Mouse (Mus musculus) frontal cortex, postnatal 10 days (tissue): ENCODE measurements at regions not wholly inside any gene's neighbourhood (a gene's known extent, or its start where the extent isn't known, plus 50 kb on each side); places are given as distances from the start of the nearest gene placed in this dataset.

Experiments used
- DNase-seq, 2 experiments: peaks; one replicate each; pipeline ENCODE4 v3.0.0; 2022; ENCODE audit warnings: low spot score in 2 of 2, mixed read lengths in 1 of 2

DNA sequence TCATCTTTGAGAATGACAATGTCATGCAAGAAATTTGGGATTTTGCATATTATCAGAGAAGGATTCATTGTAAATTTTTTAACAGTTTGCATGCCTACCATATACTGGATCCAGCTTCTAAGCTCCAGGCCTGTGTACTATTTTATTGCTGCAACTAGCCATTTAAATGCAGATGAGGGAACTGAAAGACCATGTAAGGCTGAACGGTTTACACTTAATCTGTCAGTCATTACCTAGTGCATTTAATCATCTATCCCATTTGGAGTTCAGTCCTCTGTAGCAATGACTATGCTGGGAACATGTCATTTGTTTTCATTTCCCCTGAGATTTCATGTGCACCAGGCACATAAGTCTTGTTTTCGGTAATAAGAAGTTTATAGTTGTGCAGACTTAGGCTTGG, 631.8 kb upstream of the Gm21961 start:
- no peak for DNase-seq

DNA sequence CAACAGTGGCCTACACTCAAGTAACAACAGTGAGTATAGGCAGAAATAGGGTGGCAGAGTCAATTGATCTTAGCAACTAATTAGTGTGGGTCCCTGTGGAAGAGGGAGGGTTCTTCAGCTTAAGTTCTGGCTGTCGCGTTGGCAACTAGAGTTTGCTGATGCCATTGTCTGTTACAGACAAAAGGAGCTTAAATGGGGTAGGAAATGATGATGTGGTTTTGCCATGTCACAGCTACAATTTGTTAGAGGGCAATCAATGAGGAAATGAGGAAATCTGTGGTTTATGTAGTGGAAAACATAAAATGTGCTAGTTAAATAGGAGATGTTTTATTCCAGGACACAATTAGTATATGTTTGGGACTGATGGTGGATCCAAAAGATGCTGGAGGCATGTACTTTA, 624.8 kb upstream of the Gm21961 start:
- no peak for DNase-seq

DNA sequence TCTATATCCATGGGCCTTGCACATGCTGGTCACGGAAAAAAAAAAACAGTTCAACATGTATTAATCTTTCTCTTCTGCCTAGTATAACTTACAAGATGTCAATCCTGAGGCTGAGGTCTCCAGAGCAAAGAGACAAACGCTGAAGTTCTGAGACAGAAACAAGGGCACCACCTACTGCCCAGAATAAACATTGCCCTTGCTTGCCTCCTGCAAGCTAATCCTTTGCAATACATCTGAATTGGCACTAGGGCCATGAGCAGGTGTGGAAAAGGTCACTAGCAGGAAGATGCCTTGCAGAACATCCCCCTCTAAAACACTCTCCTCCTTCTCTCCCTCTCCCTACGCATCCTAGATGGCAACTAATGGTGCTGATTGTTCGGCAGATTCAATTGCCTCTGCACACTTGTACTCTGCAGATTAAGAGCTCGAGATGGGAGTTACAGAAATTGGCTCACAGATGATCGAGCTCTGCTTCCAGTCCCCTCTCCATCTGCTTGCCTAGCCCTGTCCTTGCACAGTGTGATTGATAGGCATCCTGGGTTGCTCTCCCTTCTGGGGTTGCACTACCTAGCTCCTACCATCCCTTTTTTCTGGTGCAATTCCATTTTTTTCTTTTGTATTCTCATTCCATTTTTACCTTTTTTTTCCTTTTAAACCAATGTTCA, 622.9 kb upstream of the Gm21961 start:
- peak; percentile 23 to 59 for DNase-seq

DNA sequence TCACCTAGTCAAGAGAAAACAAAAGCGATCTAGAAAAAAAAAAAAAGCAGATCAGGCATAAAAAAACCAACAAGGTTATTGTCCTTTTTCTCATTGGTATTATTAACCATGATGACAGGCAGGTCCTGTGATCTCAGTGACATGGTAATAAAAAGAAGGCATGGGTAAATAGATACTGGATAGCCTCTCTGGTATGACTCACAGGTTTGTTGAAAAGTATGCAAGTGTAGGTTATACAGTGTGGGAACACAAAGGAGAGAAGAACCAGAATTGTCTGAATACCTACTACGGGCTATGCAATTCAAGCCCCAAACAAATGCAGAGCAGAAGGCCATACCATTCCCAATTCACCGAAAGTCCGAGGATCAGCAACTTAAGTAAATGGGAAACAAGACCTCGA, 617.7 kb upstream of the Gm21961 start:
- DNase-seq = no peak

DNA sequence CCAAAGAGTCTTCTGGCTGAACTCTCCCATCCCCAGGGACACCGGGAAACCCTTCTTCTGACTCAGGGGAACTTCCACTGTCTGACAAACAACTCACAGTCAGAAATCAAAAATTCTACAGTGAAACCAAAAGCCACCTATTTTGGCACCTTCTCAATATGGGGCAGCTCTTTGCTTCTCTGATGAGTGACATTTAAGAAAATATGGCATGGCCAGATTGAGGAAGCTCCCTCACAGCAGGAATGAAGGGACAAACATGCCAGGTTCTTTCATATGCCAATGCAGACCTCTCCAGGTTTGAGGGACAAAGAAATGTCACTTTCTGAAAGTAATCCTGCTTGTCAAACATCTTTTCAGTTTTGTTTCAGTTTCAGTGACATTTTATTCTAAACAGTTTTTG, 615.8 kb upstream of the Gm21961 start:
- DNase-seq = no peak

DNA sequence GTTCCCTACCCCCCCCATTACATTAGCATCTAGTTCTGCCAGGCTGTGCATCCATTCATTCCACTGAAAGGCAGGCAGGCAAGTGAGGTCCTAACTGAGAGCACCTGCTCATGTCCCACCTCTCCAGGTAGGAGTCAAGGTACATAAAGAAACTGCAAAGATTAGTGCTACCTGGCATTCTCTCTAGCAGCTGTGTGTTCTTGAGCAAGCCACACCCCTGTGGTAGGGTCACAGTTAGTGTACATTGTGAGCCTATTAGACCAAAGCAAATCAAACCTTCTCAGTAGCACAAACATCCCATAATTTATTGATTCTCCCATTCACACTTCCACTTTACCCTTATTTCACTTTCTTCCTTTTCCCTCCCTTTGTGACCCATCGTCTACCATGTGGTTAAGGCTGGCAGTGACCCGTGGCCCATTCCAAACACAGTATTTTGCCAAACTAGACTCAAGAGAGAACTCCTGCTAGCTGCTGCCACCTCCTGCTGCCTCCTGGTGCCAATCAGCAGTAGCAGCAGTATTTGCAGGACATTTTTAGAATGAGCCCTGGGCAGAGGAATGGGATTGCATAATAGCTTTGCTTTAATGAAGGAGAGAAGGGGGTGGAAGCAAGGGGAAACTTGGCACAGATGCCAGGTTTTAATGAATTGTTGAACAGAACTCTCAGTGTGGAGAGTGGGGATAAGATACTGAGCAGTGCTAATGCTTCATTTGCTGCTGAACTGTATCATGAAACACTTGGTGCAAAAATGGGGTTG, 578.2 kb upstream of the Gm21961 start:
- peak; percentile 42 to 70 for DNase-seq

DNA sequence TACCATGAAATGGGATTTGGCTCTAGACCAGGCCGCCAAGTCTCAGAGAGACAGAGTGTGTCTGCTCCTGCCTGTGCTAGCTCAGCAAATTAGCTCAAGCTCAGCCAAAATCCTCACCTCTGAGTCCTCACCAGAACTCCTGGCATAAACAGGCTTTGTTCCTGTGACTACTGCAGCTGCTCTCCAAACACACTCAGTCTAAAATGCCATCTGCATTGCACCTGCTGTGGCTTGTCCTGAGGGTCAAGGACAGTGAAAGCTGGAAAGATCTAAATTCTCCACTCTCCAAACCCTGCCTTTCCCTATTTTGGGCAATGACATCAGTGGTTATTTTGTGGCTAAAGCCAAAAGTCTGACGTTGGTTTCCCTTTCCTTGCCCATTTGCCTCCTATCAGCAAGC, 570.9 kb upstream of the Gm21961 start:
- no peak for DNase-seq

DNA sequence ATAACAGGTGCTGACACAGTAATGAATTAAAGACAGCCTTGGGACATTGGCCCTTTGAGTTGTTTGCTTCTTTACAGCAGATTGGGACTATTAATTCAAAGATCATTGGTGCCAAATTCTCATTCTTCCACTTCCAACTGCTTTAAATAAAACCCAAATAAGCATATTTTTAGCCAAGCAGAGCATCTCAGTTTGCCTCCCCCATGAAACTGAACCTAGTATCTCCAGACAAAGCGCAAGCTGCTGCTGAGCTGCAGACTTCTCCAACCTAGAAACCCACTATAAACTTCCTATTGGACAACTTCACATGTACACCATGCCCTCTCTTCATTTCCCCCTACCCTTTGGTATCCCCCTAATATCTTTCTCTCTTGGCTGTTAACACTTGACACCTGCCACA, 564.6 kb upstream of the Gm21961 start:
- no peak for DNase-seq

DNA sequence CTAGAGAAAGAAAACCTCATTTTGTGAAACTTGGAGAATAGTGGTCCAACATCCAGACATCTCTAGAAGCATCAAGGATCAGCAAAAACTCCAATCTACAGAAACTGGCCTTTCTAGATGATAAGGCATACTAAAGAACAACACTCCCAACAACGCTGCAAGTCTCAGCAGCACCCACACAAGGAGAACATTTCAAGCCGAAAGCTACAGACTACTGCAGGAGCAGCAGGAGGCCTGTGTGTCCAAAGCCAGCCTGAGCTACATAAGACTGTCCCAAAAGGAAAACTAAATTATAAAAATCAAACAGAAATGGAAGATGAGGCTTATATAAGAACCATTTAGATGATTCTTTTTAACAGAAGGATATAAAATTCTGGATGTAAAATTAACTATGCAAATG, 553.2 kb upstream of the Gm21961 start:
- DNase-seq = no peak

DNA sequence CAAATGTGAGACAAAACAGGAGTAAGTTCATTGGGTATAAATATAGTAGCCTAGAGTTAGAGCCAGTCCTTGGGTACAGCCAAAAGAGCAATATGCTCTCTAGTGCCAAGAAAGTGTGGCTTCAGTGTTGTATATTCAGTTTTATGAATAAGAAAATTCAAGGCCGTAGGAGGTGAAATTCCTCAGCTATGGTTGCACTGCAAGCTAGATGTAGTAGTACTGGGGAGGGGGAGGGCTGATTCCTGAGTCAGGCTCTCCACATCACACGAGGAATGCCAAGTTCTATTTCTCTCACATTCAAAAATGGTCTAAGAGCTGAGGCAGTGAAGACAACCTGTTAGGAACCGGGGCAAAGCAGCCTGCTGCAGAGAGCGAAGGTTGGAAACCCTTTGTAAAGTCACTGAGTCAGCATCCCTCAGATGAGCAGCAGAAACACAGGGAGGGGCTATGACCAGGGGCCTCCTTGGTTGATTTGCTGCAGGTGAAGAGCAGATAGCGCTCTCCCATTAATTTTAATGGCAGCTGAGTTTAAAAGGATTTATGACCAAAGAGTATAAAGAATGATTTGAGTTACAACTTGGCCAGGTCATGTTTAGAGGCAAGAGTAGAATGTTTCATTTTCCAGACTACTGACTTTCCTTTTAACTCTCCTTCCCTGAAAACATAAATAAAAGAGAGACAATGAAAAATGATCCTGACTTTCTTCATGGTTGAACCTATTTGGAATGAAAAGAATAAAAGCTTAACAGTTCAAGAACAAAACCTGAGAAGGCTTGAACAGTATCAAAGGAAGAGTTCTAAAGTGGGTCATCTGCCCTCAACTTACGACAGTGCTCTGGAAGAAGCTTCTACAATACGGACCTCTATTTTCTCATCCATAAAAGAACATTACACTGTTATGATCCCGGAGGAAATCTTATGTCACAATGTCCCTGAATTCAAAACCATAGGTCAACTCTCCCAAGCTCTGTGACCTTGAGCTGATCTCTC, 543.4 kb upstream of the Gm21961 start:
- DNase-seq = no peak

DNA sequence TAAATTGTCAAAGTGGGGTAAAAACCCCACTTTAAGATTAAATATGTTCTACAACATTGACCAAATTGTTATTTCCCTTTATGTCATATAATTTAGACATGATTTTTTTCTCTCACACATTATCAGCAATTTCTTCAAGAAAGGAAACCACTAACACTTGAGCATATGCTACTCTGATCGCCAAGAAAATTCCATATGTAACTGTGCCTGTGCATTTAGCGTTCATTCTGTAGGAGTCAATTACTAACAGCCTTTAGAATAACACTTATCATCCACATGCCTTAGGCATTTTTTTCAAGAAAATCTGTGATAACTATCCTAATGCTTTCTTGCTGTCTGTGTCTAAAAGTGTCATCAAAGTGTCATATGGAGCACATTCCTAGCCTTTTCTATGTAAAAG, 534.3 kb upstream of the Gm21961 start:
- DNase-seq = no peak

DNA sequence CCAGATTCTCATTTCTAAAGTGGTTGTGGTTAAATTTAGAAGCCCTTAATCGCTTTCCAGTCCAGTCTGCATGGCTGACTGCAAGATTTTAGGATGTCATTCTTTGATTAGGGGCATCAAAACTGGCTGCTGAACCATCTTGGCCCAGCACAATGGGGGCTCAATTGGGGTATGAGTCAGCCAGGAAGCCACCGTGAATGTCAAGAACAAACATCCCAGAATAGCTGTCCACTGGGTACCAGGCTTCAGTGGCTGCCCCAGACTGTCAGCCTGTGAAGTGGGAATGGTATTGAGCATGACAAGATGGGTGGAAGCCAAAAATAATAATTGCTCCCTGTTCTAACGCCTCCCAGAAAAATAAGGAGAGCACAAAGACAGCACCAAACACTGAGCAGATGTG, 520.9 kb upstream of the Gm21961 start:
- DNase-seq = no peak

DNA sequence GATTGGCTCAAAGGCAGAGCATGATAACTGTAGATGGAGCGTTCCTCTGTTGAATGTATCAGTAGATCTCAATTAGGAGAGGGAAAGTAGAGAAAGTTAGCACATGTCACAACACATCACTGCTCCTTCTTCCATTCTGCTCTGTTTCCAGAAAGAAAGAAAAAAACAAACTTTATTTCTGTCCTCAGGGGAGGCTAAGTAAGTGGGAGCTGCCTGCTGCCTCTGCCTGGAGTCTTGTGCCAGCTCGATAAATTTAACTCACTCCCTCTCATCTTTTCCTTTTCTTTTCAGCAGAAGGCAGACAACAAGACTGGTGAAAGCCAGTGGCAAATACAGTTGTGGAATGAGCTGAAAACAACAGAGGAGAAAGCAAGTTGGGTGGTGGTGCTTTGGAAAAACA, 517.5 kb upstream of the Gm21961 start:
- no peak for DNase-seq

DNA sequence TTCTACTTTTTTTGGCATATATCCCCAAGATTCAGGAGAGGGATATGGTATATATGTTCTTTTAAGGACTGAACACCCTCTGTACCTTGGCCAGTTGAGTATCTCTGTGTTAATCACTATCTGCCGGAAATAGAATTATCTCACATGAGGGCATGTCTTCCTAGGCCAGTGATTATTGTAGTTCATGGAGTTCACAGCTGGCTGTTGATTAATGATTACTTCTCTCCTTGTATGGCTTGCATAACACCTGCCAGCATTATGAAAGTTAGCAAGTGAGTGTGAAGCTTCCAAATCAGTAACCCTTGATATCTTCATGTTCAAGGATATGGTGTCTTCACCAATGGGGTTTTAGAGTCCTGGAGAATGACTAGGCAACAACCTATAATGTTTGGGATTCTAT, 488.0 kb upstream of the Gm21961 start:
- DNase-seq = no peak

DNA sequence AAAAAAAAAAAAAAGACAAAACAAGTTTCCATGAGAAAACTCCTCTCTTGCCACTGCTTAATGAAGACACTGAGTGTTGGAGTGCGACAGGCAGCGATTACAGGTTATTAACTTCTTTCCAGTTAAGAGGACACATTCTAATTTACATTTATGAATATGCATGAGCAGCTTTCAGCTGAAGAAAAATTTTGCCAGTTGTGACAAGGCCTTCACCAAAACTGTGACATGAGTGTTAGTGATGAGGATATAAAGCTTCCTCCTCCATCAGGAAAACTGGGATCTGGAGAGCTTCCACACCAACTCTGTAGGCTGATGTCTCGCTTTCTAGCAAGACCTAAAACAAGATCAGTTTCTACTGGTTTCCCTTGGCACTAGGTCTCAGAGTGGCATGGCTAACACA, 464.2 kb upstream of the Gm21961 start:
- no peak for DNase-seq

DNA sequence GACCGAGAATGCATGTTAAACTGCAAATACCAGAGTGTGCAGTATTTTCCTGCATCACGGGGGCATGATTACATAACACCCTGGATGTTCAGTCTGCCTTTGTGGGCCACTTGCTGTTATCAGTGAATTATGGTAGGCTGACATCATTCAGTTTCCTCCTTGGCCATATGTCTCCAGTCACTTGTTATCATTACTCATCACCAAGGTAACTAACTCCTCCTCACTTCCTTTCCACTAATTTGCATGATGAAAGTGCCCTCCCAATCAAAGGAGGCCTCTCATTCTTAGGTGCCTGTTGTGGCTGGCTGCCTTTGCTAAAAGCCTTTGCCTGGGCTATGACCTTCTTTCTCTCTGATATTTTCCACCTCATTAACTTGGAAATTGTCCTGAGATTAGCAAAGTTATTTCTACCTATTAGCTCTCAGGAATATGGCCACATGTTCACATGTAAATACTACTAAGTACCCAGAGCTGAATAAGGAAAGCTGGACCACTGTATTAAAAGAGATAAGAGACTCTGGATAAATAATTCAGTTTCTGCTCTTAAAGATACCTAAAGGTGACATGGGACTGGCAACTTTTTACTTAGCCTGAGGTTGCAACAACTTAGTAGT, 440.6 kb upstream of the Gm21961 start:
- DNase-seq = no peak

DNA sequence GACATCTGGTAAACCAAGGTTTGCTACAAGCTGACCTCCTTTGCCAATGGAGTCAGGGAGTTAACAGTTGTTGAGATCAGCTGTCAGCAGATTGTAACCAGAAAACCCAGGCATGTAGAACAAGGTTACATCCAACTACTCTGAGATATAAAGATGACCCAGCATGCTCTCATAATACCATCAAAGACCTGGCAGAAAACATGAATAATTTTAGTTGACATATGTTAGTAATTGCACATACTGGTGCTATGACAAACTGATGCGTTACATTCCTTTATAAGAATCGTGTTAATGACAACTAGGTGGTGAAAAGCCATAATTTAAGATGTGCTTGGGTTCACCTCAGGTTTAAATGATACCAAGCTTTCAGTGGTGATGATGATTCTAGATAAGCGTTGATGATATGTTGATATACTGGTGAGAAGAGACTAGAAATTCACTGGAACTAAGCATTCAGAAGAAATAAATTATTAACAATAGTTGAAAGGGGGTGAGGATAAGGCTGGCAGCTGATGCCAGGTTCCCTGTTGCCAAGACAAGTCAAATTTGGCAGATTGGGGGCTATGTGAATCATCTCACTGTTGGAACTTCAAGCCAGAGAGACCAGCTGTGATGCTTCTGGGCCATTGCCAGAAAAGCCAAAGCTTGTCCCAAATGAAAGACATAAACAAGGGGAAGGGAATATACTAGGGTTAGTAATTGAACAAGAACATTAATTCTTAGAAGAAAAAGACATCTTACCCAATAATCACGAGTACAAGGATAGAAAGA, 437.7 kb upstream of the Gm21961 start:
- peak; percentile 9 to 11 for DNase-seq

DNA sequence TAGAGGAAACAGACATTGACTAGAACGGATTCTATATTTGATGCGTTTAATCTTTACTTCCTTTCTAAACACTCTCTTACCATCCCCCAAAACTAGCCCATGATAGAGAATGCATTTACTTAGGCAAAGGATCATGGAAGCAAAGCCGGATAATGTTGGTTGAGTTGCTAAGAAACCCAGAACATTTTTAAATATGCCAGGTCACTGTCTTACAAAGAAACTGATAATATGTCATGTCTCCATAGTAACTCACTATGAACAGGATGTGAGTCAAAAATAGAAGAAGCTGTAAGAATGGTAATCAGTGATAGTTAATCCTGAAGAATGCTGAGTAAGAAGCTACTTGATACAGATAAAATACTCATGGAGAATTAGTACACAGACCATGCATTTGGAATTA, 405.0 kb upstream of the Gm21961 start:
- DNase-seq = no peak
